Mouse (Mus musculus) spleen, adult 2 months (tissue): Measurements from ENCODE around the gene Ankub1.

Experiments
- CTCF ChIP-seq: fragments of 200-500 bp; IDR thresholded peaks from 2 replicates; pipeline ENCODE4 v1.5.1; 2011; ENCODE audit warnings: mild to moderate bottlenecking, inconsistent platforms; ENCODE audit not compliant: insufficient read depth, insufficient read length, insufficient replicate concordance; ENCODE audit errors: extremely low read depth
- POLR2A ChIP-seq: fragments of 200-500 bp; IDR thresholded peaks from 2 replicates; pipeline ENCODE4 v1.6.1; 2011; ENCODE audit warnings: low read depth, low read length, inconsistent platforms

DNA sequence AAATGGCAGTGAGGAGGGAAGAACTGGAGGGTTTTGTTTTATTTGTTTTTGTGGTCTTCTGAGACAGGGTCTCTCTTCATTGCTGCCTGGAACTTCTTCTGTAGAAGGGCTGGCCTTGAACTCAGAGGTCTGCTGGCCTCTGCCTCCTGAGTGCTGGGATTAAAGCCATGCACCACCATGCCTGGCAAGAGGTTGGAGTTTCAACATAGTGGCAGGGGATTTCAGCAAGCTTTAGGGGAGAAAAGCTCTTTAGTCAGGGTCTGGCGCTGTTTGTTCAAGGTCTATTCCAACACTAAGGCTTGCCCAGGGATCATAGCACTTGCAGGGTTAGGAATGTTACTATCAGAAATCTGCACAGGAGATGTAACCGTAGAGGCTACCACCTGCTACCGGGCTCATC lies 39.0 kb downstream of the Ankub1 start:
- TF ChIP-seq POLR2A (no peak), CTCF (no peak)
